Mouse (Mus musculus) heart, adult 8-10 months (tissue): Measurements from ENCODE around the gene Rfxank. TPM values are rescaled to one million over a fixed set of nuclear protein-coding genes. Genes with fewer than 3 reads are reported as not detected.

Source experiments
- DNase-seq: peaks from one replicate; pipeline ENCODE4 v3.0.0; 2022; ENCODE audit warnings: low spot score
- total RNA-seq, 4 experiments: library from RNA; stranded (reverse); gene quantifications; 2 replicates each; pipeline ENCODE4 v1.2.4; 2022

Gene Rfxank
- total RNA-seq, 4 experiments from 2014 or later: 16.7 to 22.7 (median 18.8) TPM

GRCm38 (mm10) chr8:70150158-70150557 lies 11.2 kb upstream of the Rfxank start:
- no peak for DNase-seq

- DNase-seq: no peak
These were observed 9.0 kb upstream of the Rfxank start for GRCm38 (mm10) chr8:70147678-70148607.

- DNase-seq: no peak
These were observed 1.0 kb upstream of the Rfxank start for GRCm38 (mm10) chr8:70139981-70140380.

GRCm38 (mm10) chr8:70137890-70138289 lies 1.1 kb downstream of the Rfxank start:
- DNase-seq: no peak

DNA sequence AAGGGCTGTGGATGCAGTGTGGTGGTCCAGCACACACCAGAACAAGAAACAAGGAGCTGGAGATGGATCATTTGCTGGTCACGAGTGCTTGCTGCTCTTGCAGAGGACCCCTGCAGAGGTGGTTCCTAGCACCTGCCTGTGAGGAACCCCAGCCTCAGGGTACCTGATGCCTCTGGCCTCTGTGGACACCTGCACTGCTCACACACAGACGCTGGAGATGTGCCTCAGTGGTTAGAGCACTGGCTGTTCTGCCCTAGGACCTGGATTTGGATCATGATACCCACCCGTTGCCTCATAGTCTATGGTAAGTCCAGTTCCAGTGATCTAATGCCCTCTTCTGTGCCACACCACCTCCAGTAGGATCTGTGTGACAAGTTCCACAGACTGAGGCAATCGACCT lies 2.4 kb downstream of the Rfxank start:
- no peak for DNase-seq

DNA sequence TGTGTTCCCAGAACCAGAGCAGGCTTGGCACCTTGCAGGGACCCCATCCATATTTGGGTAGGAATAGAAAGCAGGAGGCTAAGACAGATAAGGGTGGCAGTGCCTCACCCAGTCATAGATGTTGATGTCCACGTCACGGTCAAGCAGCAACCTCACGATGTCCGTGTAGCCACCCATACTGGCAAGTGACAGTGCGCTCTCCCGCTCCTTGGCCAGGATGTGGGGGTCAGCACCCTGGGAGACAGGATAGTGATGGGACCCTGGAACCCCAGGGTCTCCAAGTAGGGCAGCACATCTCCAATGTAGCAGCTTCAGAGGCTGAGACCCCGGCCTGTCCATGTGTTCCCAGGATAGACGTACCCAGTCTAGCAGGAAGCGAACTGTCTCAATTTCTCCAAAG lies 4.0 kb downstream of the Rfxank start:
- no peak for DNase-seq

GRCm38 (mm10) chr8:70134086-70134485 lies 4.9 kb downstream of the Rfxank start:
- DNase-seq: no peak

DNA sequence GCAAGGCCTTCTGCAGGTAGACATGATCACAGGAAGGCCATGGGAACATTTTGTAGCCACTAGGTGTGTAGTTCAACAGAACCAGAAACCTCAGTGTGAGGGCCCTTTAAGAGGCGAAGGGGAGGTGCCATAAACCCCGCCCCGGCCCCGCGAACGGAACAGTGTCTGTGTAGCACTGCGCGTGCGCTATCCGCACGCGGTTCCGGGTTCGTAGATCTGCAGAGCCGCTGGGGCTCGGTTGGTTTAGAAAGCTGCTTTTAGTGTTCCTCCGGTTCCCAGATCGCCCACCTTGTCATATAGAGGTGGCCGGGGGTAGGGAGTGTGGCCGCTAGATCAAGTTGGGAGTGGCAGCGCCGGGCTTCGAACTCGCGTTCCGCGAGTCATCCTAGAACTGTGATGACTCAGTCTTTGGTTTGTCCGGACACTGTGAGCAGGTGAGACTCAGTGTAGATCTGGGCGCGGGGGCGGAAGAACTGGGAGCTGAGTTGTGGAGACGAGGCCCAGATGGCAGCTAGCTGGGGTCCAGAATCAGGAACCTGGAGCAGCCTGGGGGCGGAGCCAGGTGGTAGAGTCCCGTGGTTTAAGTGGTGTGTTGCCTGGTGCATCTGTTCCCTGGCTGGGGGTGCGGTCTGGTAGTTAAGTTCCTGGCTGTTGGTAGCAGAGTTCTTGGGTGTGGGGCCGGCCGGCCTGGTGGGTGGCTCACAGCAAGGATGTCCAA lies 7.6 kb downstream of the Rfxank start, which contains the start of gene Nr2c2ap:
TSS of gene Nr2c2ap (plus strand) at position 168 of the 718 bp plus-strand sequence.
- peak; percentile 81 for DNase-seq

DNA sequence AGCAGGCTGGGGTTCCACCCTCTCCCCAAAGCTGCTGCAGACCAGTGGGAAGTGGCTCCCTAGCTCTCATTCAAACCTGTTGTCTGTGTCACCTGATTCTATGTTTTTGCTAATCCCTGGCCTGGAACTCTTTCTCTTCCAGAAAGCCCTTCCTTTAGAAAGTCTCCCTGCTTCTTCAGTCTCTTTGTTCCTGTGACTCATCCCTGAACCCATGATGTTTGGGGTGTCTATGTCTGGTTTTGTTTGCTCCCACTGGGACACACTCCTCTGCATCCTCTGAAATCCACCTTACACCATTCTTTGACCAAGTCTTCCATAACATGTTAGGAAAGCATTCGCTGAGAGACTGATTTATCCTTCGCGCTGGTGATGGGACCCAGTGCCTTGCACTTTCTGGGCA lies 8.9 kb downstream of the Rfxank start:
- no peak for DNase-seq

GRCm38 (mm10) chr8:70129309-70129952 lies 9.5 kb downstream of the Rfxank start:
- DNase-seq: peak; percentile 51

- peak; percentile 75 for DNase-seq
These were observed 10.5 kb downstream of the Rfxank start for GRCm38 (mm10) chr8:70128435-70128834.

GRCm38 (mm10) chr8:70124992-70125391 lies 14.0 kb downstream of the Rfxank start:
- no peak for DNase-seq

GRCm38 (mm10) chr8:70122863-70123262 lies 16.1 kb downstream of the Rfxank start:
- no peak for DNase-seq

- no peak for DNase-seq
These were observed 18.3 kb downstream of the Rfxank start, which contains the start of gene Ncan for GRCm38 (mm10) chr8:70120667-70121066. Gene Ncan (minus strand): TSS chr8:70120873.

- no peak for DNase-seq
These were observed 19.9 kb downstream of the Rfxank start for GRCm38 (mm10) chr8:70118726-70119700.

GRCm38 (mm10) chr8:70117611-70118010 lies 21.3 kb downstream of the Rfxank start:
- no peak for DNase-seq

DNA sequence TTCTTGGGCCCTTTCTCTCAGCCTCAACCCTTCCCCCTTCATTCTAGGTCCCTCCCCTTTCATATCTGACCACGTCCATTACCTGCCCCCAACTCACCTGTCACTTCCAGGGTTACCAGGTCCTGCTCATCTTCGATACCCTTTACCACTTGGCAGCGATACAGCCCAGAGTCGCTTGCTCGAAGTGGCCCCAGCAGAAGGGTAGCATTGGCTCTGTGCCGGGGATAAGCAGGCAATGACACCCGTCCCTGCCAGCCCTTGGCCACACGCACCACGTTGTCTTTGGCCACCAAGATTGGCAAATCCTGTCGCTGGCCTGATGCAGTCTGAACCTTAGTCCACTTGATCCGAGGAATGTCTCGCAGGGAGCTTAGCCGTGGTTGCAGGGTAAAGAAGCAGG lies 24.1 kb downstream of the Rfxank start:
- DNase-seq: no peak

DNA sequence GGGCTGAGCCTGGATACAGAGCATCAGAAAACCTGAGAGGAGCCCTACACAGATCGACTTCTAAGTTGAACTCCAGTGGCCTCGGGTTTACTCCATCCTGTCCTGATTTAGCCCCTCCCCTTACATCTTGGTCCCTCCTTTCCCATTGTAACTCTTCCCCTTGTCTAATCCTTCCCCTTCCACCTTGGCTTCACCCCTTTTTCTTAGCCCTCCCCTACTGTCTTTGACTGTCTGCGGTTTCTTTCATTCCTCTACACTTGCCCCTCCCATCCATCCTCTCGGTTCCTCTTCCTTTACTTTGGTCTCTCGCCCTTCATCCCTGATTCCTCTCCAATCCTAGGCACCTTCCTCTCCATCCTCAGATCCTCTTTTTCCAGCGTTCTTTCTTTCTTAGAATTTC lies 24.5 kb downstream of the Rfxank start:
- no peak for DNase-seq

DNA sequence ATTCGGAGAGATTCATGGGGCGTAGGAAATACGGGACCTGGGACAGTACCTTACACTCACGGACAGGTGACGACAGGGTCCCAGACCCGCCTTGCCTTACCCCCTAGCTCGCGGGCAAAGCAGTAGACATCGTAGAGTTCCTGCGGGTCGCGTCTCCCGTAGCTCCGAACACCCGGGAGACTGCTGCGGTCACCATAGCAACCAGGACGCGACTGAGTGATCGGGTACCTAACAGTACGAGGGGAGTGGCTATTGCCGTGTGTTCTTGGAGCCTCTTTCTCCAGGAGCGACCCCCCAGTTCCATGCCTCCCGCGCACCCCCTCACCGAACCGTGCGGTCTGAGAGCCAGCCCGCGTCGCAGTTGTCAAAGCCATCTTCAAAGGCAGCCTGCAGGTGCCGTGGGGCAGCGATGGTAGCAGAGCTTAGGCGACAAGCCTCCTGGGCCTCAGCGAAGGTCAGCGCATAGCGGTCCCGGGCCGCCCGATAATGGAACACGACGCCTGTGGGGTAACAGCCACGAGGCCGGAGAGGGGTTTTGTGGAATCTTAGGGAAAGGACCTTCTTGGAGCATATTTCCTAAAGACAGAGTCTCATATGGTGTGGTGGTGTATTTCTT lies 26.4 kb downstream of the Rfxank start:
- DNase-seq: no peak

DNA sequence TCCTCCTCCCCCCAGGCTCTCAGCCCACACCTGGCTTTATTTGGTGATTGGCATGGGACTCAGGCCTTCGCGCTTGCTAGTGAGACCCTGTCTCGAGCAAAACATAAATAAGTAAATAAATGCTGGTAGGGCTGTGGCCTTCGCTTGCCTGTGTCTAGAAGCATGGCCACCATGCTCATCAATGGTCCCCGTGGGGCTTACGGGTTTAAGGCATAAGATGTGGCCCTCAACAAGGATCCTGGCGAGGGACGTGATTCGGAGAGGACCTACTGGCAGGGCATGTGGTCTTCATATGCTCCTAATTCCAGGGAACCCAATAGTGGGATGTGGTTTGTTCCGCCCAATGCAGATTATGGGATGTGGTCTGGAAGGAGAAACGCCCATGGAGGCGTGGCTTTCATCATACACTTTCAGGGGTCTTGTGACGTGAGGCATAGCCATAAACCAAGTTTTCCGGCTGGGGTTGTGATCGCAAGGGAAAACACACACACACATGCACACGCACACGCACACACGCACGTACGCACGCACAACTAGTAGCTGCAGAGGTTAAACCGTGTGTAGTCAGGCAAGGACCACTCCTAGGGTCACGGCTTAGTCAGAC lies 27.7 kb downstream of the Rfxank start:
- DNase-seq: no peak
